Mouse (Mus musculus): ENCODE measurements around the gene Tmem235. TPM values are rescaled to one million over a fixed set of nuclear protein-coding genes. Genes with fewer than 3 reads are reported as not detected.

Gene Tmem235
- total RNA-seq, 2 experiments from 2014 or later: not detected

DNA sequence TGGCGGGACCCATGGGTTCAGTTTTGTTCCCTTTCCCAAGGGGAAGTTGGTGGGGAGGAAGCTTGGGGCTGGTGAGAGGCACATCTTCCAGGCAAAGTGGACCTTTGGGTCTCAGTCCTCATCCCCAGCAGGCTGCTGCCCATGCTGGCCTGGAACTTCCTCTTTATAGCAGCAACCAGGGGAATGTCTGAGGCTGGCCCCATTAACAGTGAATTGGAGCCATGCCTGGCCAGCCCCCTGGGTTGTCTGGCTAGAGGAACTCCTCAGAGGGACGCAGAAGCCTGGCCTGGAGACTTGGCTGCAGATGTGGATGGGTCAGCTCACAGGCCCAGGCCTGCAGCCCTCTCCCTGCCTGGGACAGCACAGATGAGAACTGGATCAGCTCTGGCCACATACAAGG is 4.3 kb downstream of the Tmem235 start:
- DNase-seq (ENCODE audit: low spot score in 2 of 2): no peak

DNA sequence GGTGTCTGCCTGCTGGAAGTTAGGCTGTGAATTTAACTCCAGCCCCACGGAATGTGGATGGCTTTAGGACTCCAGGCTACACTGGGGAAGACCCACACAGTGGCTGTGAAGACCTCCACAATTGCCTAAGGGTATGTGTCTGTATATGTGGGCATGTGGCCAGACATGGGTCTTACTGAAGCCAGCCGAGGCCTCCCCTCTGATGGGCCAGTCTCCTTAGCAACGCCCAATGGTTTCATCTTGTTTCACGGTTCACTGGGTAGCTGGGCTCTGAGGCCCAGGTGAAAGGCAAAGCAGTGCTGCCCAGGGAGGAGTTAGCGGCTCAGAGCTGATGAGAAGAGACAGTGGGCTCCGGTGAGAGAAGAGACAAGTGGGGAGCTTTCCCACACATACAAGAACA is 5.4 kb downstream of the Tmem235 start:
- no peak for DNase-seq (ENCODE audit: low spot score in 2 of 2)

DNA sequence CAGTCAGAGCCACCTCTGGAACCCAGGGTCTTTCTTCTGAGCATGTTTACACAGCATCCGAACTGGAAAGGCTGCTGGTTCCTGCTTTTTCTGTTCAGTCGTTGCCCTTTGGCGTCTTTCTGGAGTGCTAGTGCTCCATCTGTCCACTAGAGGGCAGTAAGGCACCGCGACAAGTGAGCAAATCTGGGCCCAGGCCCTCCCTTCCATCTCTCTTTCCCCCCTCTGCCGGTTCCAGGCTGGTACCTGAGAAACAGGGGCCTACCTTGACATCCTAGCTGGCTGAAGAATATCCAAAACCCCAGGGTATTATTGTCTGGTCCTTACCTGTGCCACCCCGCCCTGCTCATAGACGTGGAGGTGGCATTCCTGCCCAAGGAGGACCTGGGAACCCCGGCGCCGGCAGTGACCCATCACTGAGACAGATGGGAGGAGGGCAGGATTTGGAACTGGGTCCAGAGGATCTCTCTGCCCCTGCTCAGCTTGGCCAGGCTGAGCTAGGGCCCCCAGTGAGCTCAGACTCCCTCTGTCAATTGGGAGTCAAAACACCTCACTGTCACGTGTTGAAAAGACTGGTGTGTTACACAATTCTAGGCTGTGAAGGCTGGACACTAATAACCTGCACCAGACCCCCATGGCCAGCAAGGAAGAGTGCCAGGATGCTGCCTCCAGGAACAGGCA is 10.3 kb downstream of the Tmem235 start:
- DNase-seq (ENCODE audit: low spot score in 2 of 2): peak in 1 of 2 experiments; percentile 52

DNA sequence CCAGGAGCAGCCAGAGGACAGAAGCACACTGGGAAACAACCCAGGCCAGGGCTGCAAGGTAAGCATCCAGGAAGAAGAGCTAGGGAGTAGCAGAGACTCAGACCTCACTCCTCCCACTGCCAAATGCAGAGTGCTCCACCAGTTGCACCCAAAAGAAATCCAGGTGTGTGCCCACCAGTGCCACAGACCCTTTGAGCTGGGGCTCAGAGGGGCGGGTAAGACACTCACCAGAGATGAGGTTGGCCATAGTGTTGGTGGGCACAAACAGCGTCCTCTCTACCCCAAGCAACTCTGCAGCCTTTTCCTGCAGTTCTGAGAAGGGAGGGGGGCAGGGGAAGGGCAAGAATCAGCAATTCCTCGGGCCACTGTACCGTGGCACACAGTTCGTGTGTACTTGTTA is 10.8 kb downstream of the Tmem235 start:
- no peak for DNase-seq (ENCODE audit: low spot score in 2 of 2)

DNA sequence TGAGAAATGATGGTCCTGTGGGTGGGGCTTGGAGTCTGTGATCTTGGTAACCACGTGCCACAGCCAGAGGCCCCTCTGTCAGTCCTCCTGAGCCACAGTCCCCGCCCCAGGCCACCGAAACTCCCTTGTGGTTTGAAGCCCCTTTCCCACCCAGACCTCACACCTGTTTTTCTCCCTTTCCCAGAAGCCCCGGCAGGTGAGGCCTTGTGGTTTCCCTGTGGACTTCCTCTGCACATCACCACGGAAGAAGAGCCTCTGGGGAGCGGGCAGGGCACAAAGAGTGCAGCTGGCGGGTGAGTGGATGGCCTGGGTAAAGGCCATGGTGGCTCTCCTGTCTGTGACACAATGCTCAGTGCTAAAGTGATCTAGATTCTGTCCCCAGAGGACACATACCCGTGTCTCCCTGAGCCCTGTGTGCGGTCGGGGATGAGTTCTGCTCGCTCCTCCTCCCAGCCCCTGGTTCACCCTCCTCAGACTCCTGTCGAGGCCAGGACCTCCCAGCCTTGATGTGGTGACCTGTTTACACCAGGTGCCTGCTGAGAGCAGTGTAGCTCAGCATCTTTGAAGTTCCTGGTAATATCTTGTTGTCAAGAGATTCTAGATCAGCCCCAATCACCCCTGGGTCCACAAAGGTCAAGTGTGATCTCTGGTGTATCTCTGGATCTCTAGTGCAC is 11.5 kb downstream of the Tmem235 start:
- DNase-seq (ENCODE audit: low spot score in 2 of 2): no peak

DNA sequence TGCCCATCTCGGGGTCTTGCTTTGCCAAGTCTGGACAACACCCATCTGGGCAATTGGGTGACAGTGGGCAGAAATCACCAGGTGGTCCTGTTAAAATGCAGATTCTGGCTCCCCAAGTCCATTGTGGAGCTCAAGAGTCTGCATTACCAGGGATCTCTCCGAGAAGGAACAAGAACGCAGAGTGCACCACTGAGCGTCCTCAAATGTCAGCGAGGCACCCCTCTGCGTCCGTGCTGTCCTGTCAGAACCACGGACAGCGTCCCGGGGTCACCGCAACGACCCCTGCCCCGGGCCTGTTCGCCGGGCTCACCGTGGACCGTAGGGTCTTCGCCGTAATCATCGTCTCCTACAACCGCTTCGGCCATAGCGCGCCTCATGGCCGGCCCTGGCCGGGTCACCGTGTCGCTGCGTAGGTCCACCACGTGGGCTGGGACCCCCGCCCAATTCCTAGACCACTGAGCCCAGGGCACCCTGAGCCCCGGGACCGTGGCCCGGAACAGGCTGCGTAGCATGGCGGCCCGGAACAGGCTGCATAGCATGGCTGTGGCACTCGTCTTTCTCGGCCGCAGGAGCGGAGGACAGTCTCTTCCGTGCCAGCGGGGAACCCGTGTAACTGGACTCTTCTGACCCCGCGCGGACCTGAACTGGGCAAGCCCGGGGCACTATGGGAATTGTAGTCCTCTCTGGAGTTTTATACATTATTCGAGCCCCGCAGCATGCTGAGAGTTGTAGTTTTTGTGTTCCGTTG is 12.5 kb downstream of the Tmem235 start, which contains the start of gene Tha1:
Gene Tha1, minus strand, starts transcription at position 621 of the 748 bp plus-strand sequence.
- peak; percentile 47 to 70 for DNase-seq (ENCODE audit: low spot score in 2 of 2)

DNA sequence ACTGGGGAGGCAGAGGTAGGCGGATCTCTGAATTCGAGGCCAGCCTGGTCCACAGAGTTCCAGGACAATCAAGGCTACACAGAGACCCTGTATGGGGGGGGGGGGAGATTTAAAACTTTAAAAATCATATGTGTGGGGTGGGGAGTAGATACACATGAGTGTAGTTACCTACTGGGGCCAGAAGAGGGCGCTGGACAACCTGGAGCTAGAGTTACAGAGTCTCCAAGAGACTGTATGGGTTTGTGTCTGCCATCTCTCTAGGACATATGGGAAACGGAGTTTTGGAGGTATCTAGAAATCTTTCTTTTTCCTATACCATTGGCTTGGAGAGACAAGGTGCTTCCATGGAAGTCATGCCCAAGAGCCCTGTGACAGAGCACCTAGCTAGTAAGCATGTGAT is 13.9 kb downstream of the Tmem235 start:
- DNase-seq (ENCODE audit: low spot score in 2 of 2): no peak

DNA sequence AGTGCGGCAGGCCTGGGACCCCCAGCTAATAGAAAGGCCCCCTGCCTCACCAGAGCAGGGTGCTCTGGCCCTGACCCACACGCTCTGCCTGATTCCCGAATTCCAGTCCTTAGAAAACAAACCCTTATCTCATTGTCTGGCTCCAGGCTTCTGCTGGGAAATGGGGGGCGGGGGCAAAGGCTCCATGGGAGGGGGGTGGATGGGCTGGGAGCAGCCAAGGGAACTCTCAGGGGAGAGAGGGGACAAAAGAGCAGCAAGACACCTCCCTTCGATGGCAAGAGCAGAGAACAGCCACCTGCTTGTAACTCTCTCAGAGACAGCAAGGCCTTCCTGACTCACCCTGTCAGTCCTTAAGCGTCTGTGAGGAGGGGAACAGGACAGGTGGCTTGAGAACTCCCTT is 15.1 kb downstream of the Tmem235 start:
- DNase-seq (ENCODE audit: low spot score in 2 of 2): no peak

DNA sequence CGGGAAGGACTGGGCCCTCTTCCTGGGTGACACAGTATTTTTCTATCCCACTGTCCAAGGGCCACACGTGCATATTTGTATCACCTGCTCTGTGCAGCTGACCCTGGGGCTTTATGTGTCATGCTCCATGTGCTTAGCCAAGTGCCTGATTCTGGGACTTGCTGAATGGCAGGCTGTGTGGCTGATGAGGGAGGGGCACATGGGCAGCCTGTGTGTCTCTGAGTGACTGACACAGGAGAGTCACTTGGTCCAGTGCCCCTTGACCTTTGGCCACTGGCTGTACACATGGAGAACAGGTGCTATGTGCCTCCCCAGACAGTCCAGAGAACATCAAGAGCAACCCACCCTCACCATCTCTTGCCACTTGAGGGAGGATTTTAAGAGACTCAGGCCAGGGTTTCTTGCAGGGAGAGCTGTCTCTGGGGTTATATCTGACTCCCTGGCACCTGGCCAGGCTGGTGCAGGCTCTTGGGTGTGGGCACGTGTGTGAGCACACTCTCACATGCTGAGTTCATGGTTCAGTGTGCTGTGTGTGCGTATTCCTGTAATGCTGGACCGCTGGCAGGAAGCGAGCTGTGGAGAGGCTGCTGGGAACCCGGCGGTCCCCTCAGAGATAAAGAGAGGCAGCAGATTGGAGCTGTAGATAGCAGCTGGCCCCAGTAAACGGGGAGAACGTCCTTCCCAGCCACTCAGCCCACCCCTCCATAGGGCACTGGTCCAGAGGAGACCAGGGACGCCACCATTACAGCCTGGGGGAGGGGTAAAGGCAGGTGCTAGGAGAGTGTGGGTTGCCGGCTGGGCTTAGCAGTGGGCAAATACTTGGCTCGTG is 17.6 kb downstream of the Tmem235 start:
- DNase-seq (ENCODE audit: low spot score in 2 of 2): no peak

DNA sequence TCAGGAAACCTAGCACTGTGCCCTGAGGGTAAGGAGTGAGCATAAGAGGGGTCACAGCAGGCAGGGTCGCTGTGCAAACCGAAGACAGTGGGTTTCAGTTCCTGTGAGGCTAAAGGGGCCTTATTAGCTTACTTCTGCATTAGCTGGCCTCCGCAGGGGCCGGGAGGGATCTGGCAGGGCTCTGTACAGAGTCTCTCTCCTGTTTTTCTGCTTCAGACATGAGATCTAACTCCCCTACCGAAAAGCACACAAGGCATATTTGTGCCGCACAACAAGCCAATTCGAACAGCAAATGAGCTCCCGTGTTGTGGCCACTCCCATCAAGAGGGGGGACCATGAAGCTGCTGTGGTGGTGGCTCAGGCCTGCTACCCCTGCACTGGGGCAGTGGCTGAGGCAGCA is 18.3 kb downstream of the Tmem235 start:
- DNase-seq (ENCODE audit: low spot score in 2 of 2): no peak

DNA sequence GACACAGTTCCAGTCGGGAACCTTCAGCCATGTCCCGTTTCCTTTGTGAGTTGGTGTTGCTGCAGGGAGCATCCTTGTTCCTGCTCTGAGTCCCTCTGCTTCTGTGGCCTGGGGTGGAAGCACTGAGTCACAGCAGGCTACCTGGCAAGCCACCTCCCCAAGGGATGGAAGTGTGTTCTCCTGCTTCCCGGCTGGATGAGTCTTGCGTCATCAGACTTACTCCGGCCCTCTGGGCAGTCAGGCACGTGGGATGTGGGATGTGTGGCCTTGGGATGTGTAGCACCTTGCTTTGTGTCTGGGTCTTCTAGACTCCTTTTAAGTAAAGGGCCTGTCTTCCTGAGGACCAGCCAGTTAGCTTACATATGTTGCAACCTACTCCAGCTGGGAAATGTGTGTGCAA is 19.1 kb downstream of the Tmem235 start:
- no peak for DNase-seq (ENCODE audit: low spot score in 2 of 2)

DNA sequence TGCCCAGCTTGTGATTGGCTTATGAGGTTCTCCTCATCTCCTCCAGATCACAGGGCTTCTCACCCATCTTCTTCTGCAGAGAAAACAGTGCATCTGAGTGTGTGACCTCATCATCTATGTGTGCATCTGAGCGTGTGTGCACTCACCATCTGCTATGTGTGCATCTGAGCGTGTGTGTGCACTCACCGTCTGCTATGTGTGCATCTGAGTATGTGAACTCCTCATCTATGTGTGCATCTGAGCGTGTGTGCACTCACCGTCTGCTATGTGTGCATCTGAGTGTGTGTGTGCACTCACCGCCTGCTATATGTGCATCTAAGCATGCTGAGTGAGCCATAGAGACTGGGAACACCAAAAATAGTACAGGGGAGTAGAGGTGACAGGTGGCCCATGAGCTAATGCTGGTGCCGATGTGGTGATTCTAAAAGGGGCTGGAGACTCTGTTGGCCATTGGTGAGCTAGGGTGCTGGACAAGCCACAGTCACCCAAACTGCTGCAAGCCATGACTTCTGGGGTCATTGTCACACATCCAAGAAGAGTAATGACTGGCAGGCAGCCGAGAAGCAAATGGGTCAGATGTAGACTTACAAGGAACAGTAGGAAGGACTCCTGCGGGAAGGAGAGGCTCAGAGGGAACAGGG is 19.9 kb downstream of the Tmem235 start:
- no peak for DNase-seq (ENCODE audit: low spot score in 2 of 2)

DNA sequence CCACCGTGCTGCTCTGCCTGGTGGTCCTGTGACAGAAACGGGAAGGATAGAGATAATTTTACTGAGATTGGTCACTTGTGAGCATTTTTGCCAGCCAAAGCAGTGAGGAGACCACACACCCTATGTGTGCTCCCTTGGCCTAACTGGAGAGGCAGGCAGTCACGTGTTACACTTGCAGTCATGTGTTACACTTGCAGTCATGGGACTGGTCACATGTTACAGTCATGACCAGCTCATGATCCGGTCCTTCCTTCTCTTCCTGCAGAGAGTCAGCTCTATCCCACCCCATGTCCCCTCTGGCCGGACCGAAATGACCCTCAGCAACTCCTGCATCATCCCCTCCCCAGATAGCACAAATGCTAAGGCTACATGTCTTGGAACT is 20.4 kb downstream of the Tmem235 start:
- no peak for DNase-seq (ENCODE audit: low spot score in 2 of 2)

DNA sequence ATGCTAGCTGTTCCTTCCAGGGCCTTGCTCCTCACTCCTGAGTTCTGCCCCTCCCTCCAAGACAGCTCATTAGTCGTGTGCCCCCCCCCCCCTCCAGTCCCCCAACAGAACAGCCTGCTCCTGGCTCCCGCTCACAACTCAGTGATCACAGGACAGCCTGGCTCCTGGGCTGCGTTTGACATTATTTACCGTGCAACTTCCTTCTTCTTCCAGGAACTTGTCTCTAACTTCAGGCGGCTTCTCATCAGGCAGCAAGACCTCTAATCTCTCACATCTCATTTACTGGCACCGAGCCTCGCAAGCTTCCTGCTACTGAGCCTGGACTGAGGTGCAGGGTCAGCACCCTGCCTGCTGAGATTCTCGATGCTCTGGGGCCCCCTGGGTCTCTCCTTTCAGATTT is 21.2 kb downstream of the Tmem235 start:
- DNase-seq (ENCODE audit: low spot score in 2 of 2): no peak

DNA sequence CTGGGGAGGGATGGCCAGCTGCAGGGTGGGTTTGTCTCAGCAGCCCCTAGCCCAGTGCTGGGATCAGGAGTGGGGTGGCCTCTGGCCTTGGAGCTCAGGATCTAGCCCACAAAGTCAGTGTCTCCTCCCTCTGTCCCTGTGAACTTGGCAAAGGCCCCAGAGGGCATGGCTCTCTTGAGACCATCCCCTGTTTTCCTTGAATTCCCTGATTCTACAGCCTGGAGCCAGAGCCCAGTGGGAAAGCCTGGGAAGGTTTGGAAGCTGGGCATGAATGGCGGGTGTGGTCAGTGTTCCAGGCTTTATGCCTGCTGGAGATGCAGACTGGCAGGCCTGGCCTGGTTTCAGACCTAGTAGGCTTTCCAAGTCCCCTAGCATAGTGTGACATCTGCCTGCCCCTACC is 21.7 kb downstream of the Tmem235 start:
- no peak for DNase-seq (ENCODE audit: low spot score in 2 of 2)

DNA sequence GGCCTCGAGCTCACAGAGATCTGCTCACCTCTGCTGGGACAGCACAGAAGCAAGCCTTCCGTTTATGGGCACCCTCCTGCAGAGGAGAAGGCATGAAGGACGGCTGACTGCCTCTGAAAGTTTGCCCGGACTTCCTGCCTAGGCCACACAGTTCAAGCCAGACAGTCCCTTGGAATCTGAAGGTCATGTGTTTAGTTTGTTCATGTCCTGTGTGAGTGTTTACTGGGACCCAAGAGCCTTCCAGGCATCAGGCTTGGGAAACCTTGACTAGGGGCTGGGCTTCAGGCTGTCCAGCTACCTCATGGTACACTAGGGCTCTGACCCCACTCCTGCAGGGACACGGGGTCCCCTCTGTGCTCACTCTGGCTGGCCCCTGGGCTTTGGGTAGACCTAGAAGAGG is 25.4 kb downstream of the Tmem235 start:
- no peak for DNase-seq (ENCODE audit: low spot score in 2 of 2)

DNA sequence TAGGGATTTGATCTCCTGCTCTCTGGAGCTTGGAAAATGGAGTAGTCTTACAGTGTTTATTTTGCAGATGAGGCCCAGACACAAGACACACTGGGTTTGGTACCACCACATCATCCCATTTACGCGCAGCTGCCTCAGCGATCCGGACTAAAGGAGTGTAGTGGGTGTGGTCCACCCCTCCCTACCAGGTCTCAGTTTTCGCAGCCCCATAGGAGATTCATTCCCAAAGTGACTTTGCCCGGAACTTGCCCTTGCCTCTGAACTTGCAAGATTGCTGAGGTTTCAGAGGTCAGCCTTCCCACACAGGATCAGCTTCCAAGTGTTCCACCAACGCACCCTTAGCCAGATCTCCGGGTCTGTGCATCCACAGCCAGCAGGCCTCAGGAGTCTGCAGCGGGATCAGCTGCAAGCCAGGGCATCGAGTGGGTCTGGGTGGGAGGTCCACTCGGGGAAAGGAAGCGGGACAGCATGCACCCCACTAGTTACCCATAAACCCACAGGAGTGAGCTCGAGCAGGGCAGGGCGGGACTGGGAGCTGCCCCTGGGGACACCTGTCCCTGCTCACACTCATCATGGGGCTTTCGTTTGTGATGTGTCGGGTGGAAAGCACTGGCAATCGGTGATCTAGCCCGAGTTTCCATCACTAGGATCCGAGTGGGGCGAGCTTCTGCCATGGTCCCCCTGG is 27.8 kb downstream of the Tmem235 start:
- DNase-seq (ENCODE audit: low spot score in 2 of 2): no peak

DNA sequence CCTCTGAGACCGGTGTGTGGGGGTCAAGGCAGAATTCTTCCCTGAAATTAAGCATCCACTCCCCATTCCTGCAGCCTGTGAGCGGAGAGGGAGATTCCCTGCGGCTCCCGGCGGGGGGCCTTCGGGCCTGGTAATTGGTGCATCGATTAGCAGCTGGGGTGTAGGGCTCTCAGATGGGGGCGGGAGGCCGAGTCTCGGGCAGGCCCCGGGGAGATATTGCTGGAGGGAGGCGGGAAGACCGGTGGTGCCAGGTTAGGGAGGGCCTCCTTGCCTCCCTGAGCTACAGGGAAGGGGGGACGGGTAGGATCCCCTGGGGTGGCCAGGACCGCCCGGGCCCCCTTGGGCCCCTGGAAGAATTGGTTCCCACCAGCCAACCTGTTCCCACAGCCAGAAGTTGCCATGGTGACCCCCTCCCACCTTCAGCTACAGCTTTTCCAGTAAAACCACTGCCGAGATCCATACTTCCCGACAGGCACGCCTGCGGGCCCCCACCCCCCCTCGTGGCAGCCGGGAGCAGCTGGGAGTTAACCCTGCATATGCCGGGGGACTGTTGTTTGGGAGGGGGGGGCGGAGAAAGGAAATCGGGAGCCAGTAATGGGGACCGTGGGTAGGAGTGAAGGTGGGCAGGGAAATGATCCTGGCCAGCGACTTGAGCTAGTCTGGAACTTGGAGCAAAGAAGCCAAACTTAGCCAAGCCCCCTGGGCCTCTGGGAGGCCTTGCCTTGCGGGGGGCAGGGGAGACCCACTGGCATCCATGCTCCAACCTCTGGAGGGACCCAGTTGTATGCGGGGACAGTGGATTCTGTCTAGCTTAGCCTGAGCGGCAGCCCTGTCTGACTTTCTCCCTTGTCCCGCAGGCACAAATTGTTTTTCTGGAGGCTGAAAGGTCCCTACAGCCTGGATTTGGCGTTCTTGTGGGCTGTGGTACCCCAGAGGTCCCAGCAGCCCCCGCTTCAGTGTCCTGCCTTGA is 28.6 kb downstream of the Tmem235 start:
- DNase-seq (ENCODE audit: low spot score in 2 of 2): no peak

DNA sequence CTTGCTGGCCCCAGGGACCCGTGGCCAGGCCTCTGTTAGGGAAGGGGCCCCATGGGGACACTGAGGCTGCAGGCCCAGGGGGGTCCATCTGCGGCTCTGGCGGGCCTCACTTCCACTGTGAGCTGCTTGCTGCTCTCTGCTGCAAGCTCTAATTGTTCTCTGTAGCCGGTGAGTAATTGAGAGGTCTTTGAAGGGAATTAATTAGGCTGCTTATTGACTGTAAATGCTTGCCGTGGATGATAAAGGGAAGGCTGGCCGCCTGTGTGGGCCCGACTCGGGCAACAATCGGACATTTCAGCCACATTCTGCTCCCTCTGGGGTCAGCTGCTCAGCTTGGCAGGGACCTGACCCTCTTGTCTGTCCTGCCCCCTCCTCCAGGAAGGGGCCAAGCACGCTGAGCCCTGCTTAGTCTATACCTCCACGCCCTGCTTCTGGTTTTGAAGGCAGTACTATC is 29.4 kb downstream of the Tmem235 start:
- DNase-seq (ENCODE audit: low spot score in 2 of 2): no peak

Data from adrenal gland, postnatal 4 days (tissue).